Mouse (Mus musculus) retina, postnatal 7 days (tissue): ENCODE data around the gene Plcxd2.
A peak's percentile ranks its signal among the peaks of the same experiment; 100 is the strongest.

ENCODE experiments used
- DNase-seq: peaks from one replicate; pipeline ENCODE4 v3.0.0-alpha.2; 2012; ENCODE audit warnings: low read depth, low spot score

Plcxd2 gene

DNA sequence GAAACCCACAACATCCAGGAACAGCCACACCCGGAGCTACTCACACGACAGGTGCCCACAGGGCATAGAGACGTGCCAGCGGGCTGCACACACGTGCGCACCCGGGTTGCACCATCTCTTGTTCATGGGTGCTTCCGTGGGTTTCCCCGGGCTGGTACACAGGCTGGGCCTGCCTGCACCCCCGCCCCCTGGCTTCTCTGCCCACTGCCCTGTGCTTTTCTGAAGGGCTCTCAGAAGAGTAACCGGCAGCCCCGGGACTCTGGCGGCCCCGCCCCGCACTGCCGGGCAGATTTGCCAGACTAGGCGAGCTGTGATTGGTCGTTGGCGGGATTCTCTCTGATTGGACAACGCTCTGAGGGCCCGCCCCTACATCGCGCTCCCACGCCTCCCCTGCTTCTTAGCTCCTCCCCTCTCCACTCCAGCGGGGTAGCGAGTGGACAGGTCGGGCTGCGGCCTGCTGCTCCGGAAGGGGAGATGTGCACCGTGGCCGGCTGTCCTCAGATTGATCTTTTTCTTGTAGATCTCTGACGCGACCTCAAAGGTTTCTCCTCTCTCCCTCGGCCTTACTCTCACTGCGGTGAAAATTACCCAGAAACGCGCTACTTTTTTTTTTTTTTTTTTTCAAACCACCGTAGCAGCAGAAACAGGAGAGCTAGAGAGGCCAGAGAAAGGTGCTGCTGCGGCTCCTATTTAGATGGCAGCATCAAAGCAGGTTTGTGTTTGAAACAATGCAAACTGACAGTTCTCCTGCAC is at the start of gene Plcxd2:
Gene Plcxd2 (minus strand): TSS at position 66 of the 753 bp plus-strand sequence.
- peak; percentile 92 for DNase-seq

DNA sequence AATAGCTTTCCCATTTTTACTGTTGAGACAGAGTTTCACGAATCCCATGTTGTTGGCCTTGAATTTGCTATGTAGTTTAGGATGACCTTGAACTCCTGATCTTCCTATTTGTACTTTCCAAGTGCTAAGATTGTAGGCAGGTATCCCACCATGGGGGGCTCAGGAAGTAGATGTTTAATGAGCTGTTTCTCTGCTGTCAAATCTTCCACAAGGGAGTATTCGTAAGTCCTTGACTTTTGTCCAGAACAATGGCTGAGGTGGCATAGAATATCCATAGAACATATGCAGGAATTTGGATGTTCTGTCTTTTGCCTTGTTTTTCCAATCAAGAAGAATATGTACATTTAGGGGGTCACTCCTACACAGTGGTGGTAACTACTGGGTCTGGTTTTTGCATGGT is 36.9 kb upstream of the Plcxd2 start:
- DNase-seq = no peak

DNA sequence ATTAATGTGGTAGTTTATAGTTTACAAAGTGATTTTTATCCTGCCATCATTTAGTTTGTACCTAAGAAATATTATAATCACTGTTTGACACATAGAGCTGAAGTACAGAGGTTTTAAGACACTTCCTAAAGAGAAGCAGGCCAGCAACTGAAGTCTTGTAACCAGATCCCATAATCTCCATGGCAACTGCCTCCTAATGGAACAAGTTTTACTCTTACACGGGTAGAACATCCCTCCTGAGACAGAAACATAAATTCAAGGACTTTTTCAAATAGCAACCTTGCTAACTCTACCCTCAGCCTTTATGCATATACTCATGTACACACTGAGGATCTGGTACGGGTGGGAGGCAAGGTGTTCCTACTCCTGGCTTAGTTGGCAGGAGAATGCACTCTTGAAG is 26.2 kb upstream of the Plcxd2 start:
- no peak for DNase-seq

DNA sequence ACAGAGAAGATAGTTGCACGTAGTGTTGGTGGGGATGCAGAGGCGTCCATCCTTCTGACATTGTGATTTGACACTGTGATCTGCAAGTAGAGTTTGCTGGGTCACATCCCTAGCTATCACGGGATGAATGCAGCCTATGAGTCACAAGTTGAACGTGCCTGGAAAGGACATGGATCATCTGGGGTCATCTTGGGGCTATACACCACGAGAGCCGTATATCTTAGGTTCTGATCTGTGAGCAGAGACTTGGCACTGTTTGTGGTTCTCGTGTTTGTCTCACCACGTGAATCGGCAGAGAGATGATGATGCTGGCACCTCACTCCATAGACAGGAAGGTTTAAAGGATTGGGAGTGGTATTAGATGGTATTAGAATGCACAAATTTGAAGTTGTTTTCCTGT is 23.9 kb upstream of the Plcxd2 start:
- no peak for DNase-seq

DNA sequence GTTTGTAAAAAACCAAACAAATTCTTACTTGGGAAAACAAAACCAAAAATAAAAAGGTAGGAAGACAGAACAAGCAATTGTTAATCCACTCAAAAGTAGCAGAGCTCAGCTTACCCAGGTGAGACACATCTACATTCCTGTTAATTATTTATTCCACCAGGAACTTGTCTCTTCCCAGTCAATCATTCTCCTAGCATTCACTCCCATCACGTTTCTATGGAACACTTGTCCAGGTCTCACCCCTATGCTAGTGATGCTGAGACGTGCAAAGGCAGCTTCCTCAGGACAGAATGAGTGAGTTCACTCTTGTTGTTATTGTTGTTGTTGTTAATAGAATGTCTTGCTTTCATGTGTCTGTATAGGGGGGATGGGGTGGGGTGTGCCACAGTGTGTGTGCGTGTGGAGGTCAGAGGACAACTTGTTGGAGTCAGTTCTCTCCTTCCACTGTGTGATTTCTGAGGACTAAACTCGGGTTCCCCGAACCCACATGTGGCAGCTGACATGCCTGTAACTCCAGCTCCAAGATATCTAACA is 13.0 kb upstream of the Plcxd2 start:
- no peak for DNase-seq

DNA sequence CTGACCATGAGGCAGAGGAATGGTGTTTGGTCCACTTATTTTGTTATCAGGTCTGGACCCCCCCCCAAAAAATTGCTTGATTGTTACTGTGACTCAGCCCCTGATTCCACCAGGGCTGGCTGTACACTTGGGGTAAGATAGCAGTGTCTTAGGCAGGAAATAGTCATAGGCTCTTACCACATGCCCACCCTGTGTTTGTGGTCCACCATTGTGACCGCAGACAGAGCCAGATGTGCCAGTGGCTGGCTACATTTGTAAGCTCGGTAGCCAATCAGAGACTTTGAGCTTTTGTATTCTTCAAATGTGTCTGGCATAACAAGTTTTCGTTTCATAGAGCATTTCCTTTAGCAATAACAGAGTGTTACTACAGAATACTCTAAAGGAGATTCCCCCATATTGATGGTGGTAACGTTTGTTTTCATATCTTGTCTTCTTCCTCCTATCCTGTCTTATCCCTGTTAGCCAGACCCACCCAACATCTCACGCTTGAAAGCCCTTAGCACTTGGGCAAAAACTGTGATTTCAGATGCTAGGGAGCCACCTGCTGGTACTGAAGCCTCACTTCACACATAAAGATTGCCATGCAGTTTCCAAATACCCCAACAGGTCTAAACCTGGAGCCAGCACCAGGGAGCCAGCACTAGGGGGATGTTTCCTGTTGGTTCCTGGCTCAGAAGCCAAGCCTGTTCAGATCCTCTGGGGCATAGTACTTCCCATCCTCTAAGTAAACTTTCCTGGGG is 12.3 kb upstream of the Plcxd2 start:
- DNase-seq = peak; percentile 61

DNA sequence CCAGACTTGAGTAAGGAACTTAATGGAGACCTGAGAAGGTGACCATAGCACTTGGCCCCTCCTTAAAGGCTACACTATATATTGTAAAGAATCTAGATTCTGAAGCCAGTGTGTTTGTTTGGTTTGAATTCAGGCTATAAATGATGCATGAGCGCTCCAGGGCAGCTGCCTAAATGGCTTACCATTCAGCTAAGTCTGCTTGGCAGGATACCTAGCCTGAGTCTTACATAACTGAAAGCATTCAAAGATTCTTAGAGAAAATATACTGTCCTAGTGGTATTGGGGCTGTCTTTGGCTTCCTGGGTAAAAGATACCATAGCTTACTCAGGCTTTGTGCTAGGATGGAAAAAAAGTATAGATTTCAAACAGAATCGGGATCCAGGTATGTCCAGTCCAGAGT is 11.3 kb upstream of the Plcxd2 start:
- DNase-seq = no peak

DNA sequence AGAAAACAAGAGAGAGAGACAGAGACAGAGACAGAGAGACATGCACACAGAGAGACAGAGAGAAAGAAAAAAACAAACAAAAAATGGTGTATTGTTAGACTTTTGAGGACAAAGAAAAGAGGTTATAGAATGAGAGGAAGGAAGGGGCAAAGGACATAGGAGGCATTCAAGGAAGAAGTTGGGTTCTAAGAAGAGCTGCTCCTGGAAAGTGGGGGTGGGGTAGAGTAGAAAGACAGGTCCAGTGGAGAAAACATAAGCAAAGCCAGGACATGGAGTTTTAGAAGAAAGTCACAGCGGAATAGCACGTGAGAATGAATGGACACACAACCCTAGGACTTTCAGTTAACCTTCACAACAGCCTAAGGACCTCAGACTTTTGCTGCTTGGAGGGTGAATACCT is 10.4 kb upstream of the Plcxd2 start:
- DNase-seq = no peak

DNA sequence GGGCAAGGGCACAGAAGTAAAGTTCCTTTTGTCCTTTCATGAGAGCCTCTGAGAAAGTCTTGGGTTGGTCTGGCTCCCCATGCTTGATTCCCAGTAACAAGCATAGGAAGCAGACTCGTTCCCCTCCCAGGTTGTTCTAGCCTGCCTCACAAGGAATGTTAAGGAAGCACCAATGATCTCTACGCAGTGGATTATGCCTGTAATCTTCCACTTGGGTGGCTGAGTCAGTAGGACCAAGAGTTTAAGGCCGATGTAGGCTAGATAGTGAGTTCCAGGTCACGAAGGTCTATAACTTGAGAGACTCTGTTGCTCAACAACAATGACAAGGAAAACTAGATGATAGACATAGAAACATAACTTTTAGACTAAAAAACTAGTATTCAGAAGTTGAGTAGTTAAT is 9.8 kb upstream of the Plcxd2 start:
- no peak for DNase-seq

DNA sequence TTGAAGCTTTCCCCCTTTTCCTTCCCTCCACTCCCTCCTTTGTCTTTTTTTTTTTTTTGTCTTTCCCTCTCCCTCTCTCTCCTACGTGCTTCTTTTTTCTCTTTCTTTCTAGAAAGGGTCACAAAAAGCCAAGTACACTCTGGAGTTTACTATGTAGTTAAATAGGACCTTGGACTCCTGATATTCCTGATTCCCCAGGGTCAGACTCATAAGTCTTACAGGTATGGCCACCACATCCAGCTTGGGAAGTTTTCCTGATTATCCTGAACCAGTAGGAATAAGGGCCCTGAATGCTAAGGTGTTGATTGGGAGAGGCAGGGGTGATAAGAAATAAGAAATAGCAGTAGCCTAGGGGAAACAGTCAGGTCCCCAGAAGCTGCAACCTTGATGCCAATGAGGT is 9.3 kb upstream of the Plcxd2 start:
- no peak for DNase-seq

DNA sequence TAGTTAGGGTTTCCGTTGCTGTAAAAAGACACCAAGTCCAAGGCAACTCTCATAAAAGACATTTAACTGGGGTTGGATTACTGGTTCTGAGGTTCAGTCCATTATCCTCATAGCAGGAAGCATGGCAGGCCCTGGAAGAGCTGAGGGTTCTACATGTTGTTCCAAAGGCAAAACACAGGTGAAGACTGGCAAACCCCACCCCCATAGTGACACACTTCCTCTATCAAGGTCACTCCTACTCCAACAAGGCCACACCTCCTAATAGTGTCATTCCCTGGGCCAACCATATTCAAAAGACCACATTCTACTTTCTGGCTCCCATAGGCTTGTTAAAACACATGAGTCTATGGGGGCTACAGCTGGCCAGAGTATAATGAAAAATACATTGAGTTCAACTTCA is 1.7 kb upstream of the Plcxd2 start:
- DNase-seq = no peak

DNA sequence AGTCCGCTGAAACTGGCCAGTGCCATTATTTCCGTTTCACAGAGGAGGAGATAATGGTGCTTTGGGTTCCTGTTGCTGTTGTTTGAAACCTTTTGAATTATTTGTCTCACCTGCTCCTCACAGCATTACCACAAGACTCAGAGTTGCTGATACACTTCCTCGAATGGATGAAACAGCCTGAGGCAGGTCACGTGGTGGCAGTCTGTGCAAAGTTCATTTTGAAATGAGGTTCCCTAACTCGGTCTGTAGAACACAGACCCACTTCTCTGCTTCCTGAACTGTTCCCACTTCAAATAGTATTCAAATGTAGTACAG is 845 bp upstream of the Plcxd2 start:
- DNase-seq = no peak

DNA sequence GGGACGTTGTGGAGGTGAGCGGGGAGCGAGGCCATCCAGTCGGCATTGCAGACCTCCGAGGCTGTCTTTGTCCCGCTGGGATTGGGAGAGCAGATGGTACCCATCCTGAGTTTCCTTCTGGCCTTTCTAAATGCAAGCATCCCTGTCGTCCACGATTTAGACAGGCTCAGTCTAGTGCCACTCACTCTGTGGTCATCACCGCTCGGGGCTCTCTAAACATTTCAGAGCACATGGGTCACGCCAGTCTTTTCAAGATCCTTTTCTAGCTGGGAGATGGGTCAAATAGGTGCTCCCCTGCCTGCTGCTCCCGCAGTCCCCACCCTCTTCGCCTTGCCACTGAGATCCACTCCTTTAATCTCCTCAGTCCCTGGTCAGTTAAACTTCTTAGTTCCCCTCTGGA is 301 bp downstream of the Plcxd2 start:
- DNase-seq = no peak

DNA sequence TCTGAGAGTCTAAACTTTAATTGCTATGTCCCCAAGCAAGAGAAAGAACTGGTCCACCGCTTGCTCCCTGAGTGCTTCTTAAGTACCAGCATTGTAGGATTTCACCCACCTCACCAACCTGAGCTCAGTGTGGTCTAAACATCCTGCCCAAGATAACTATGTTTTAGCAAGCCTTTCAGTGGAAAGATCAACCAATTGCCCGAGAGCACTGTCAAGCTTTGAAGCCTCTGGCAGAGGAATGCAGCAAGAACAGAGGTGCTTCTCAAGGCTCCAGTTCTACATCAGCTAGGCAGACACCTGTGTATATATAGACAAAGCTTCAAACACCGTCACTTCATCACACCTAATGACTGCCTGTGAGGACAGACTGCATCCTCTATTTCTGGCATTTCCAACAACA is 1.3 kb downstream of the Plcxd2 start:
- DNase-seq = no peak

DNA sequence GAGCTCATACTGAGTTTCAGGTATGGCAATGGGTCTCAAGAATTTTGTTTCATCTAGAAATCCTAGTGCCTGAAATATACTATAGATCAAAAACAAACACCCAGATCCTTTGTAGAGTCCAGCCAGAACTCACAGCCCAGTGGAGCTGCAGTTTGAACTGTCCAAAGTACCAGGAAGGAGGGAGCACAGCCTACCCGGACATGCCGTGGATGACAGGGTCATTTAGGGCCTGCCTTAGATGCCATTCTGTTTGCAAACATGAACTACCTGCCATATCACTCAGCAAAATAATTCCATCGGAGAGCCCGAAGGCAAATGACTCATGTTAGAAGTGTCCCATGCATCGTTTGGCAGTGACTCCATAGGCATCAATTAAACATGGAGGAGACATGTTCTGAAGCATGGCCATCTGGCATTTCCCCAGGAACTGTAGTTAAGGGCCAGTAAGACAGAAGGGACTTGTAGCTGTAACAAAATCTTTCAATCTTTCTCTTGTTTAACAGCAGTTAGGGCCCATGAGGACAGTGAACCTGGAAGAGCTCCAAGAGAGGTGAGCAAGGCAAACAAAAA is 1.9 kb downstream of the Plcxd2 start:
- no peak for DNase-seq

DNA sequence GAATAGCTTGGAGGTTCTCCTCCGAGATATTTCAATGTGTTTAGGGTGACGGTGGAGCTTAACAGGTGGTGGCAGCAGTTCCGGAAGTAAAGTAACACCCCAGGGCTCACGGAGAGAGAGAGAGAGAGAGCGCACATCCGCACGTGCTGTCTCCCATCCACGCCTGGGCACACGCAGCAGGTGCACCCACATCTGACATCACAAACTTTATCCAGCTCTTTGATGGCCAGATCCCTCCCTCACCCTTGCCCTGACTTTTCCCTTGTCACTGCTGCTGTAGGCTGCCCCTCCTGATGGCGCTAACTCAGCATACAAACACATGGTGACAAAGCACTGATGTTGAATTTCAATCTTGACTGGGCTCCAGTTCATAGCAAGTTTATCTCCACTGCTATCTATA is 3.8 kb downstream of the Plcxd2 start:
- no peak for DNase-seq

DNA sequence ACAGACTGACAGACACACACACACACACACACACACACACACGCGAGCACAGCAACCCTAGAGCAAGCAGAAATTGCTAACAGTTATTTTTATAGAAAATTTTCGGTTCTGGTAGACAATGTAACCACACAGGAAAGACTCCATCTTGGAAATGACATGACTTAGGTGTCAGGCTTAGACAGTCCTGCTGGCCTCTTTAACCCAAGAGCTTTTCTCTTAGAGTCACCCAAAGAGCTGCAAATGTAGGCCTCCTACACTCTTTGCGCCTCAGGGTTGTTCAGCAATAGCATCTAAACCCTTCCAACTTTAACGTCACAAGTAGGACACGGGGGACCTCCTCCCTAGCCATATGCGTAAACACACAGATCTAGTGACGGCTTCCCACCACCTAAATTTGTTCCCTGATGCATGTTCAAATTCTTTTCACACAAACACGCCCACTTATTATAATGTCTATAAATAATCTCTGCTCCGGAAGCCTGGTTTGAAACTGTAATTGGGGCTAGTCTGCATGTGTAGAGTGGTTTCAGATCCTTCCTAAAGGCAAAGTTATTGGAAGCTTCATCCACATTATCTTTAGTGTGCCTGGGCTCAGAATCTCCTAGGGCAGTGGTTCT is 8.4 kb downstream of the Plcxd2 start:
- no peak for DNase-seq

DNA sequence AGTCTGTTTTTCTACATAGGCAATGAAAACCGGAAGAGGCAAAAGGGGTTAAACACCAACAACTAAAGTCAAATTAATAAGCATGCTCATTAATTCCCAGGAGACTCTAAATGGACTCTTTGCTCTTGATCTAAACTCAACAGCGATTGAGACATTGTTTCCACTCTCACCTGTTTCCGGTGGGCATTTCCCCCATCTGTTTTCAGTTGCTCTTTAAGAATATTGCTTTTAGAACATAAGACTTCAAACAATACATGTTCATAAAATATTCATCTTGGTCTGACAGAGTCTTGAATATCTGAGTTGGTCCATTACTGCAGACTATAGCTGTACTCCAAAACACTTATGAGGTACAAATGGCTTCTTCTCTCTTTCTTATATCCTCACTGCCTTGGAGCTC is 9.0 kb downstream of the Plcxd2 start:
- no peak for DNase-seq

DNA sequence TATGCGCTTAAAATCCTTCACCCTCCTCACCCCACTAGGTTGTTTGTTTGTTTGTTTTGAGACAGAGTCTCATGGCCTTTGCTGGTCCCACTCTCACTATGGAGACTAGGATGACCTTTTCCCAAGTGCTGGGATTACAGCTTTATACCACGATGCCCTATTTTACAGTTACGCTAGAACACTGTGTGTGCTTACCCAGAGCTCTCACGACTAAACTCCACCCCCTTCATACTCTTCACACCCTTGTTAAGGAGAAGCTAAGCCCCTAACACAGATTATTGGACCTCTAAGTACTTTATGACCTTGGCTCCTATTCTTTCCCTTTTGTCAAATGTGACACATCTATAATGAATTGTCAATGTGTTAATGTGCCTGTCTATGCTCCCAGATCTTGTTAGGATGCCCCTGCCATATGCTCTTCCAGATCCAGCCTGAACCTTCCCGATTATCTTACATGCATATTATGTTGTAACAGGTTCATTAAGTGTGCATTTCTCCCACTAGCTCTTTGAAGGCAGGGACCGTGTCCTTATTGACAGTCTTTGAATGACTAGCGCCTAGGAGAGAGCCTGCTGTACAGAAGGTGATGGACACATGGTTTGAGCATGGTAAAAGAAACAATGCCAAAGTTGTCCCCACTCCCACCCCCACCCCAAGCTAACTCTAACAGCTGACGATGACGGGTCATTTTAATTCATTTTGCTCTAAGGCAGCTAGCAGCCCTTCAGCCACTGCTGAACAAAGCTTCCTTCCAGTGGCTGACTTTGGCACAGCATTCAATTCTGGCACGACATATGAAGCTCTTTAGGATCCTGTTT is 10.4 kb downstream of the Plcxd2 start:
- no peak for DNase-seq

DNA sequence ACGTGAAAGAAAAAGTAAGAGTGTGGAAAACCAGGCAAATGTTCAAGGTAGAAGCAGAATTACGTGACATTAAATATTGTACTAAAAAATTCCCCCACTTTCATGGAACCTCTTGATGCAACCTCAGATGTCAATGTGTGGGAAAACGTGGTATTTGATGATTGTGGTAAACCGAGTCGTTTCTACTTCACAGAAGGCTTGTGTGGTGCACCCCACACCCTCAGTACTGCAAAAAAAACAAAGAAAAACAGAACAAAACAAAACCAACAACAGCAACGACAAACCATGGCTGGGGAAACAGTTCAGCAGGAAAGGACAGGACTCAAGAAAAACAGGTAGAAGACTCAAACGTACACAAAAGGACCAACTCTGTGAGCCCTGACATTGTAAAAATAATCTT is 11.8 kb downstream of the Plcxd2 start:
- DNase-seq = no peak

DNA sequence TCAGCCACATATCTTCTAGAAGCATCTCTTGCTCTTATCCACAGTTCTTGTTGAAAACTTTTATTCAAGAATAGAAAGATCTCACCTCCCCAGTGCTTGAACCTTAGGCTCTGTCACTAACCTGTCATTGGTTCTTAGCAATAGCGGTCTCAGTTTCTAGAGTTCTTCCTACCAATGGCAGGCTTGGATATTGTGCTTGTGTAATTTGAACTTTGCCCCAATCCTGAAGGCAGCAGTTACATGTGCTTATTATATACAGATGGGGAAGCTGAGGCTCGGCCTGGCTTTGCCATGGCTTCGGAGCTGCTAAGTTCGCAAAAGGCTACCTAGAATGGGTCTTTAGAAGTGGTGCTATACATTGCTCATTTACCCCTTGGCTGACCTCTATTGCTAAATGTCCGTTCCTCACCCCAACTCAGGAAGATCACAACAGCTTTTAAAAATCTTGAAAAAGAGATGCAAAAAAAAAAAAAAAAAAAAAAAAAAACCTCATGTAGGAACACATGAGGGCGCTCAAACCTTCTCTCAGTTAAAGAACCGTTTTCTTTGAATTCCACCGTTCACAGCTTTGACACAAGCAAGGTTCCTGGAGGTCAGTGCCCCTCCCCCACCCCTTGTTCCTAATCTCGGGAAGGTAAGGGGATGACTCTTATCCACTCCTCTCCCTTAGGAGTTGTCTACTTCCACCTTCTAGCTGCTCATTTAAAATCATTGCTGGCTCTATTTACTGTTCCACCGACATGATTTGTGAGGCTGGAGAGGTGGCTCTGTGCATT is 18.9 kb downstream of the Plcxd2 start:
- DNase-seq = no peak
